Mouse (Mus musculus) testis, adult 2 months (tissue): Measurements from ENCODE around the gene Ccna1. TPM values are rescaled to one million over a fixed set of nuclear protein-coding genes. Genes with fewer than 3 reads are reported as not detected.

Experiments used
- H3K27ac ChIP-seq: fragments of 200-500 bp; 2 replicates; pipeline ENCODE4 v1.5.1; 2012; ENCODE audit warnings: low read depth, low read length; ENCODE audit not compliant: control insufficient read depth, insufficient read depth
- H3K27me3 ChIP-seq: fragments of 200-500 bp; 2 replicates; pipeline ENCODE4 v1.6.1; 2012; ENCODE audit warnings: mild to moderate bottlenecking, low read length, moderate library complexity; ENCODE audit not compliant: control insufficient read depth, insufficient read depth
- H3K36me3 ChIP-seq: fragments of 200-500 bp; 2 replicates; pipeline ENCODE4 v1.6.1; 2012; ENCODE audit warnings: mild to moderate bottlenecking, low read length; ENCODE audit not compliant: control insufficient read depth, insufficient read depth
- H3K4me1 ChIP-seq: fragments of 200-500 bp; 2 replicates; pipeline ENCODE4 v1.6.1; 2012; ENCODE audit warnings: low read length; ENCODE audit not compliant: control insufficient read depth, insufficient read depth
- H3K4me3 ChIP-seq: fragments of 200-500 bp; 2 replicates; pipeline ENCODE4 v1.5.1; 2012; ENCODE audit warnings: low read depth, mild to moderate bottlenecking, low read length, moderate library complexity, mixed read lengths; ENCODE audit not compliant: control insufficient read depth
- CTCF ChIP-seq: fragments of 200-500 bp; IDR thresholded peaks from 2 replicates; pipeline ENCODE4 v1.5.1; 2012; ENCODE audit warnings: low read depth, mild to moderate bottlenecking, inconsistent platforms, low read length, moderate library complexity; ENCODE audit not compliant: control insufficient read depth, insufficient read depth, insufficient replicate concordance
- POLR2A ChIP-seq: fragments of 200-500 bp; IDR thresholded peaks from 2 replicates; pipeline ENCODE4 v1.6.1; 2012; ENCODE audit warnings: low read depth, mild to moderate bottlenecking, inconsistent platforms, low read length, moderate library complexity; ENCODE audit not compliant: control insufficient read depth
- polyA plus RNA-seq: library from polyadenylated mRNA; depleted of rRNA; stranded (reverse); fragments of >200 nt; gene quantifications from 2 replicates; pipeline ENCODE4 v1.2.3, GENCODE M21; 2012; rRNA removed

Ccna1 gene
- polyA plus RNA-seq, result 144 and 152 TPM in 2 replicates

GRCm38 (mm10) chr3:55055038-55055746, at the start of gene Ccna1:
Gene Ccna1, minus strand, starts transcription at chr3:55055501.
- H3K4me3 ChIP-seq, result peak within 1 kb of the TSS; percentile 97
- no peaks in the 10 kb centered on the region for H3K36me3 ChIP-seq
- peaks cover 11% of the 10 kb centered on the region for H3K4me1 ChIP-seq
- no peak for TF ChIP-seq CTCF
- TF ChIP-seq POLR2A, result peak; percentile 52
- H3K27ac ChIP-seq, result peak within 1 kb of the TSS; percentile 92
- H3K27me3 ChIP-seq, result no peaks in the 10 kb centered on the region

GRCm38 (mm10) chr3:55101092-55101491, 45.8 kb upstream of the Ccna1 start:
- TF ChIP-seq POLR2A (no peak), CTCF (no peak)
- H3K27me3 ChIP-seq, result no peaks in the 10 kb centered on the region
- H3K36me3 ChIP-seq, result no peaks in the 10 kb centered on the region
- no peak overlapping the region for H3K4me3 ChIP-seq
- H3K4me1 ChIP-seq, result peaks cover 3% of the 10 kb centered on the region
- H3K27ac ChIP-seq, result no peak overlapping the region

GRCm38 (mm10) chr3:55098990-55099389, 43.7 kb upstream of the Ccna1 start:
- no peaks in the 10 kb centered on the region for H3K4me1 ChIP-seq
- H3K27me3 ChIP-seq, result no peaks in the 10 kb centered on the region
- no peak overlapping the region for H3K4me3 ChIP-seq
- no peak for TF ChIP-seq CTCF
- no peak for TF ChIP-seq POLR2A
- no peaks in the 10 kb centered on the region for H3K36me3 ChIP-seq
- no peak overlapping the region for H3K27ac ChIP-seq

- H3K36me3 ChIP-seq, result no peaks in the 10 kb centered on the region
- TF ChIP-seq CTCF, result no peak
- TF ChIP-seq POLR2A, result no peak
- H3K4me3 ChIP-seq, result no peak overlapping the region
- no peak overlapping the region for H3K27ac ChIP-seq
- no peaks in the 10 kb centered on the region for H3K4me1 ChIP-seq
- no peaks in the 10 kb centered on the region for H3K27me3 ChIP-seq
Measured at GRCm38 (mm10) chr3:55098014-55098413, 42.7 kb upstream of the Ccna1 start.

GRCm38 (mm10) chr3:55097186-55097585, 41.9 kb upstream of the Ccna1 start:
- TF ChIP-seq CTCF, result no peak
- no peak for TF ChIP-seq POLR2A
- no peaks in the 10 kb centered on the region for H3K27me3 ChIP-seq
- H3K27ac ChIP-seq, result peak overlapping the region; percentile 16; the same call in 1 of the 2 replicates
- H3K4me3 ChIP-seq, result no peak overlapping the region
- no peaks in the 10 kb centered on the region for H3K4me1 ChIP-seq
- H3K36me3 ChIP-seq, result no peaks in the 10 kb centered on the region

GRCm38 (mm10) chr3:55096655-55097005, 41.3 kb upstream of the Ccna1 start:
- TF ChIP-seq POLR2A (no peak), CTCF (no peak)
- Histone ChIP-seq H3K4me3 (no peak overlapping the region), H3K4me1 (no peaks in the 10 kb centered on the region), H3K27ac (no peak overlapping the region), H3K27me3 (no peaks in the 10 kb centered on the region), H3K36me3 (no peaks in the 10 kb centered on the region)

- TF ChIP-seq CTCF (no peak), POLR2A (no peak)
- no peaks in the 10 kb centered on the region for H3K36me3 ChIP-seq
- H3K4me3 ChIP-seq, result no peak overlapping the region
- no peaks in the 10 kb centered on the region for H3K27me3 ChIP-seq
- H3K27ac ChIP-seq, result peak overlapping the region; percentile 58; the same call in 1 of the 2 replicates
- H3K4me1 ChIP-seq, result no peaks in the 10 kb centered on the region
Measured at GRCm38 (mm10) chr3:55095968-55096654, 40.8 kb upstream of the Ccna1 start.
